Mouse (Mus musculus) layer of hippocampus, adult 8-10 months (tissue): ENCODE measurements around the gene Ntm. TPM values are rescaled to one million over a fixed set of nuclear protein-coding genes. Genes with fewer than 3 reads are reported as not detected.

Experiments
- DNase-seq, 2 experiments: peaks; one replicate each; pipeline ENCODE4 v3.0.0; 2022; ENCODE audit warnings: low spot score in 2 of 2
- total RNA-seq, 4 experiments: library from RNA; stranded (reverse); gene quantifications; 2 replicates each; pipeline ENCODE4 v1.2.4; 2022

The Ntm gene
- total RNA-seq, 4 experiments from 2014 or later = 148 to 166 (median 161) TPM

GRCm38 (mm10) chr9:29661468-29662145, 301.3 kb downstream of the Ntm start:
- peak in 1 of 2 experiments; percentile 51 for DNase-seq

GRCm38 (mm10) chr9:29660059-29660613, 302.8 kb downstream of the Ntm start:
- DNase-seq = no peak

- no peak for DNase-seq
Measured at GRCm38 (mm10) chr9:29657761-29658465, 305.0 kb downstream of the Ntm start.

GRCm38 (mm10) chr9:29654885-29655284, 308.1 kb downstream of the Ntm start:
- peak in 1 of 2 experiments; percentile 51 for DNase-seq

GRCm38 (mm10) chr9:29653678-29654235, 309.2 kb downstream of the Ntm start:
- no peak for DNase-seq

- DNase-seq = no peak
Measured at GRCm38 (mm10) chr9:29652854-29653253, 310.1 kb downstream of the Ntm start.

- DNase-seq = no peak
Measured at GRCm38 (mm10) chr9:29651856-29652255, 311.1 kb downstream of the Ntm start.

- DNase-seq = no peak
Measured at GRCm38 (mm10) chr9:29651226-29651625, 311.7 kb downstream of the Ntm start.

GRCm38 (mm10) chr9:29650679-29651078, 312.3 kb downstream of the Ntm start:
- peak in 1 of 2 experiments; percentile 52 for DNase-seq

- DNase-seq = no peak
Measured at GRCm38 (mm10) chr9:29650266-29650665, 312.7 kb downstream of the Ntm start.

- no peak for DNase-seq
Measured at GRCm38 (mm10) chr9:29648256-29648655, 314.7 kb downstream of the Ntm start.

- no peak for DNase-seq
Measured at GRCm38 (mm10) chr9:29647764-29648163, 315.2 kb downstream of the Ntm start.

GRCm38 (mm10) chr9:29645796-29646400, 317.0 kb downstream of the Ntm start:
- DNase-seq = no peak

GRCm38 (mm10) chr9:29642997-29643657, 319.8 kb downstream of the Ntm start:
- DNase-seq = peak; percentile 59 to 81

GRCm38 (mm10) chr9:29637335-29637734, 325.6 kb downstream of the Ntm start:
- DNase-seq = no peak

GRCm38 (mm10) chr9:29617181-29617580, 345.8 kb downstream of the Ntm start:
- DNase-seq = no peak

GRCm38 (mm10) chr9:29612020-29612612, 350.8 kb downstream of the Ntm start:
- DNase-seq = peak in 1 of 2 experiments; percentile 32

GRCm38 (mm10) chr9:29610867-29611266, 352.1 kb downstream of the Ntm start:
- peak; percentile 55 to 57 for DNase-seq

GRCm38 (mm10) chr9:29597665-29598064, 365.3 kb downstream of the Ntm start:
- DNase-seq = no peak

GRCm38 (mm10) chr9:29595321-29595720, 367.6 kb downstream of the Ntm start:
- DNase-seq = no peak
